Mouse (Mus musculus) neural tube, embryonic 14.5 days (tissue): Measurements from ENCODE around the gene Dock4. TPM values are rescaled to one million over a fixed set of nuclear protein-coding genes. Genes with fewer than 3 reads are reported as not detected.
A peak's percentile ranks its signal among the peaks of the same experiment; 100 is the strongest.

Experiments
- ATAC-seq: fragments of 200-750 bp; cut with Nextera tagmentation; 2 replicates; pipeline ENCODE4 v1.8.0; 2017; ENCODE audit warnings: low read depth, mild to moderate bottlenecking, moderate TSS enrichment, moderate library complexity
- H3K27ac ChIP-seq: fragments of 300-500 bp; sonication (generic); 2 replicates; pipeline ENCODE4 v1.5.1; 2014; ENCODE audit warnings: low read depth, mild to moderate bottlenecking, control low read depth, low read length, moderate library complexity, mixed read lengths
- H3K27me3 ChIP-seq: fragments of 300-500 bp; sonication (generic); 2 replicates; pipeline ENCODE4 v1.6.1; 2014; ENCODE audit warnings: low read length; ENCODE audit not compliant: control insufficient read depth, insufficient read depth
- H3K36me3 ChIP-seq: fragments of 300-500 bp; sonication (generic); 2 replicates; pipeline ENCODE4 v1.6.1; 2014; ENCODE audit warnings: low read length, mixed read lengths; ENCODE audit not compliant: control insufficient read depth, insufficient read depth
- H3K4me1 ChIP-seq: fragments of 300-500 bp; sonication (generic); 2 replicates; pipeline ENCODE4 v1.6.1; 2014; ENCODE audit warnings: low read length; ENCODE audit not compliant: control insufficient read depth, insufficient read depth
- H3K4me2 ChIP-seq: fragments of 300-500 bp; sonication (generic); 2 replicates; pipeline ENCODE4 v1.6.1; 2014; ENCODE audit warnings: mild to moderate bottlenecking, low read depth, low read length, control low read depth
- H3K4me3 ChIP-seq: fragments of 300-500 bp; sonication (generic); 2 replicates; pipeline ENCODE4 v1.5.1; 2014; ENCODE audit warnings: low read depth, low read length, control low read depth, mixed read lengths
- H3K9ac ChIP-seq: fragments of 300-500 bp; sonication (generic); replicated peaks from 2 replicates; pipeline ENCODE4 v1.6.1; 2014; ENCODE audit warnings: low read depth, mild to moderate bottlenecking, control low read depth, low read length, mixed read lengths
- H3K9me3 ChIP-seq: fragments of 300-500 bp; sonication (generic); 2 replicates; pipeline ENCODE4 v1.6.1; 2016; ENCODE audit warnings: low read length; ENCODE audit not compliant: control insufficient read depth
- WGBS: fragments of 180-500 bp; shearing (Covaris S2); extraction: QIAGEN DNeasy Blood & Tissue Kit; methylation state at CpG from one replicate; pipeline ENCODE4 v1.1.7; 2014; 5-methylcytosine and 5-hydroxymethylcytosine counted together
- polyA plus RNA-seq: library from polyadenylated mRNA; unstranded; fragments of >200 nt; fragmentation: Nextera tagmentation; extraction: Ambion mirVana; gene quantifications from 2 replicates; pipeline ENCODE4 v1.2.1, GENCODE M21; 2014

Dock4 gene
- polyA plus RNA-seq, 1 experiment from 2014 or later = 45.4 TPM

DNA sequence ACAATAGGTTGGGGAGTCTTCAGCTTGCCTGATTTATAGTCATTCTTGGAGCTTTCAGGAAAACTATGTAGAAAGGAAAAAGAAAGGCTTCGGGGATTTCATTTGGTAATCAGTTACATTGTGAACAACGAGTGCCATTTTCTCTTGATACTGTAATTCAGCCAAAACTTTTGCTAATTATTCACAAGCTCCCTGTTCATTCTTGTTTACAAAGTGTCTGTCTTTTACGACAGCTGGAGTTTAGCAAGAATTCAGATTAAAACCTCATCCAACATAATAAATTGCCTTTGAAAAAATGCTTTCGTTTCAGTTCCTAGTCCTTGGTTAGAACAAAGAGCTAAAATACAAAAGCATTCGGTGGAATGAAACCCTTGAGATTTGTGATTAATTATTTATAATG lies 345.5 kb downstream of the Dock4 start:
- WGBS = 26% methylated on average over 5 of the region's 5 CpGs
- no peak for ATAC-seq
- no peak overlapping the region for H3K4me2 ChIP-seq
- H3K4me3 ChIP-seq = no peak overlapping the region
- H3K36me3 ChIP-seq = no peaks in the 10 kb centered on the region
- no peaks in the 10 kb centered on the region for H3K27me3 ChIP-seq
- H3K9ac ChIP-seq = no peak overlapping the region
- H3K9me3 ChIP-seq = no peaks in the 10 kb centered on the region
- H3K27ac ChIP-seq = no peak overlapping the region
- peaks cover 25% of the 10 kb centered on the region; the same call in 1 of the 2 replicates for H3K4me1 ChIP-seq

DNA sequence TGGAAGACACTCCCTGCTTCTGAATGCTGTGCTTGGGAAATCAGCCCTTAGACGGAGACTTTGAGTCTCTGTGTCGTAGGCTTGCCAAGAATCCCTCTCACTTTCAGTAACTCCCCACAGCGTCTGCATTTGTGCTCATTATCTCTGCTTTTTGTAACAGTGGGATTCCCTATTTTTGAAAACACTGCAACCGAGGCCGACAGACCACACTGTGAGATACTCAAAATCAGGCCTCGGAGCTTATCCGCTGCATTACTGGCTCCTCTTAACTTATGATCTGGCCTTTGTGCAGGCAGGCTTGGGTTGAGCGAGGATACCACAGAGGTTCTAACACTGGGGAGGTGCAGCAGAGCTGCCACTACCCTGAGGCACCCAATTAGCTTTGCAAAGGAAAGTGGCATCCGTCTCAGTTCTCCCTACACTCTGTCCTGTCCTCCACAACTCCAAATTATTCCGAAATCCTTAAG lies 346.5 kb downstream of the Dock4 start:
- no peak overlapping the region for H3K27ac ChIP-seq
- peaks cover 30% of the 10 kb centered on the region; the same call in 1 of the 2 replicates for H3K4me1 ChIP-seq
- H3K9me3 ChIP-seq = no peaks in the 10 kb centered on the region
- H3K4me3 ChIP-seq = no peak overlapping the region
- H3K4me2 ChIP-seq = no peak overlapping the region
- H3K9ac ChIP-seq = no peak overlapping the region
- H3K36me3 ChIP-seq = no peaks in the 10 kb centered on the region
- H3K27me3 ChIP-seq = no peaks in the 10 kb centered on the region
- 27% methylated on average over 10 of the region's 10 CpGs for WGBS
- ATAC-seq = peak; percentile 30

GRCm38 (mm10) chr12:40794066-40794465 lies 348.3 kb downstream of the Dock4 start:
- Histone ChIP-seq H3K4me3 (no peak overlapping the region), H3K27me3 (no peaks in the 10 kb centered on the region), H3K9me3 (no peaks in the 10 kb centered on the region), H3K4me2 (no peak overlapping the region), H3K4me1 (peaks cover 30% of the 10 kb centered on the region; the same call in 1 of the 2 replicates), H3K27ac (no peak overlapping the region), H3K36me3 (no peaks in the 10 kb centered on the region), H3K9ac (no peak overlapping the region)
- no peak for ATAC-seq
- WGBS = 62% methylated on average over 11 of the region's 11 CpGs

DNA sequence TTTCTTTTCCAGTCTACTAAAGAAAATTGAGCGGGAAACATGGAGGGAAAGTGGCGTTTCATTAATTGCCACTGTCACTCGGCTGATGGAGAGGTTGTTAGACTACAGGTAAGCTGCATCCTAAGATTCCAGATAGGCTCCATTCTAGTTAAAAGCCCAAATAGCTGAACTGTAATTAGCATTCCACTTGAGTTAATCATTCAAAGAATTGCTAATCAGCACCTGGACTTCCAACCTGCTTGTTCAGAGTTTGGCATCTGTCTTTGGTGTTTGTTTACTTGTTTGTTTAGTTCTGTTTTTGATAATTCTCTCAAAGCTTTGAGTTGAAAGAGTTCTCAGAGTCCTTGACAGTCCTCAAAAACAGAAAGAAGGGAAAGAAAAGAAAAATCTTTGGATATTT lies 349.0 kb downstream of the Dock4 start:
- no peak overlapping the region for H3K4me3 ChIP-seq
- no peak overlapping the region for H3K9ac ChIP-seq
- H3K9me3 ChIP-seq = no peaks in the 10 kb centered on the region
- no peak for ATAC-seq
- H3K4me1 ChIP-seq = peaks cover 26% of the 10 kb centered on the region; the same call in 1 of the 2 replicates
- H3K27me3 ChIP-seq = no peaks in the 10 kb centered on the region
- no peak overlapping the region for H3K27ac ChIP-seq
- H3K36me3 ChIP-seq = no peaks in the 10 kb centered on the region
- no peak overlapping the region for H3K4me2 ChIP-seq
- WGBS = 52% methylated on average over 3 of the region's 3 CpGs

- Histone ChIP-seq H3K9ac (no peak overlapping the region), H3K27me3 (no peaks in the 10 kb centered on the region), H3K4me3 (no peak overlapping the region), H3K4me1 (peaks cover 22% of the 10 kb centered on the region; the same call in 1 of the 2 replicates), H3K9me3 (no peaks in the 10 kb centered on the region), H3K4me2 (no peak overlapping the region), H3K36me3 (no peaks in the 10 kb centered on the region), H3K27ac (no peak overlapping the region)
- ATAC-seq = no peak
- WGBS = 39% methylated on average over 2 of the region's 2 CpGs
Measured at GRCm38 (mm10) chr12:40795768-40796167, 350.0 kb downstream of the Dock4 start.

- Histone ChIP-seq H3K27me3 (no peaks in the 10 kb centered on the region), H3K36me3 (no peaks in the 10 kb centered on the region), H3K4me3 (no peak overlapping the region), H3K9me3 (no peaks in the 10 kb centered on the region), H3K27ac (no peak overlapping the region), H3K9ac (no peak overlapping the region), H3K4me1 (peaks cover 22% of the 10 kb centered on the region; the same call in 1 of the 2 replicates), H3K4me2 (no peak overlapping the region)
- WGBS = 44% methylated on average over 14 of the region's 14 CpGs
- ATAC-seq = no peak
Measured at GRCm38 (mm10) chr12:40796813-40797491, 351.2 kb downstream of the Dock4 start.

- no peak for ATAC-seq
- no peak overlapping the region for H3K27ac ChIP-seq
Measured at GRCm38 (mm10) chr12:40797561-40798343, 352.0 kb downstream of the Dock4 start.

DNA sequence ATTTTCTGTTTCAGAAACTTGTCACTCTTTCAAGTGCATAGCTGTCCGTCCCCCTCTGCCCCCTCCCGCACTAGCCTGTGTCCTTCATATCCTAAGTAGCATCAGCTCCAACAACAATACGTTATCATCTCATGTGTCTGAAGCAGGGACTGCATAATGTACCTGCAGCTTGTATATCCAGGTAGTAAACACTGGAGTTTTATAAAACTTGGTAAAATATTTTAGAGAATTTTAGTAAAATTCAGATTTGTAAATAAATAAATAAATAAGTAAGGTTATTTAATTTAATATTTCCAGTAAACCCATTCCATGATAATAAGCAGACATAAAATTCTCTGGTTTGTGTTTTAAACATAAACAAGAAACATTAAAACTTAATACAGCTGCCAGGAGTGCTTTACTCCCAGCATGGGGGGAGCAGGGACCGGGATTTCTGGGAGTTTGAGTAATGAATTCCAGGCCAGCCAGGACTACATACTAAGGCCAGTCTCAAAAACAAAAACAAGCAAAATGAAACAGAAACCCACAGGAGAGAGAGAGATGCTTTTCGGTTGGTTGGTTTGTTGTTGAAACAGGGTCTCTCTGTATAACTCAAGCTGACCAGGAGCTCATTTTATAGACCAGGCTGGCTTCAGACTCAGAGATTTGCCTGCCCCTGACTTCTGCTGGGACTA lies 352.7 kb downstream of the Dock4 start:
- 81% methylated on average over 5 of the region's 5 CpGs for WGBS
- no peak overlapping the region for H3K9ac ChIP-seq
- no peak overlapping the region for H3K4me3 ChIP-seq
- no peaks in the 10 kb centered on the region for H3K27me3 ChIP-seq
- no peak overlapping the region for H3K27ac ChIP-seq
- no peak overlapping the region for H3K4me2 ChIP-seq
- no peaks in the 10 kb centered on the region for H3K9me3 ChIP-seq
- ATAC-seq = no peak
- H3K4me1 ChIP-seq = peaks cover 16% of the 10 kb centered on the region; the same call in 1 of the 2 replicates
- H3K36me3 ChIP-seq = no peaks in the 10 kb centered on the region

More at GRCm38 (mm10) chr12:40797561-40798343, 352.0 kb downstream of the Dock4 start:
- Histone ChIP-seq H3K36me3 (no peaks in the 10 kb centered on the region), H3K4me1 (peaks cover 16% of the 10 kb centered on the region; the same call in 1 of the 2 replicates), H3K9me3 (no peaks in the 10 kb centered on the region), H3K9ac (no peak overlapping the region), H3K4me3 (no peak overlapping the region), H3K27me3 (no peaks in the 10 kb centered on the region), H3K4me2 (no peak overlapping the region)
- 35% methylated on average over 9 of the region's 9 CpGs for WGBS
